Mouse (Mus musculus) lung, postnatal 0 days (tissue): ENCODE data around the gene Znrd1.

Source experiments
- CTCF ChIP-seq: IDR thresholded peaks from 2 replicates; pipeline ENCODE4 v1.5.1; 2016; ENCODE audit warnings: antibody characterized with exemption, mild to moderate bottlenecking
- EP300 ChIP-seq: IDR thresholded peaks from 2 replicates; pipeline ENCODE4 v1.6.1; 2016; ENCODE audit warnings: antibody characterized with exemption, mild to moderate bottlenecking, control low read depth

DNA sequence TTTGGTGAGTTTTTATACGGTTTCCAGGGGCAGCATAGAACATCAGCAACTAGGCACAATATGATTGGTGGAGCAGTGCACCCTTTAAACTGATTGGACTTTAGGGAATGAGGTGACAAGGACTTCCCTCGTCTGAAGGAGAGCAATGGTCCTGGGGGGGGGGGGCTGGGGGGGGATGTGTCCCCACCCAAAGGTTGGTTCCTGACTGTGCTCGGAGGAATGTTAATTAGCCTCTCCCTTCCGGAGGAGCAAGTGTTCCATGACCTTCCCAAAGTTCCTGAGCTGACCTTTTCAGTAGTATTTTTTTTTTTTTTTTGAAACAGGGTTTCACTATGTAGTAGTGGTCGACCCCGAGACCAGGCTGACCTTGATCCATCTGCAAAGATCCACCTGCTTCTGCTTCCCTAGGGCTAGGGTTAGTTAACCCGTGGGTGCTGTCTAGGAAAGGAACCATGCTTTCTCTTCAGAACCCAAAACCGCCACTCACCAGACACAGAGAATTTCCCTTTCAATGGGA lies 15.0 kb upstream of the Znrd1 start:
- TF ChIP-seq EP300 (no peak), CTCF (no peak)
